Mouse (Mus musculus) heart, adult 2 months (tissue): ENCODE data around the gene Ccsap. TPM values are rescaled to one million over a fixed set of nuclear protein-coding genes. Genes with fewer than 3 reads are reported as not detected.

Source experiments
- DNase-seq, 2 experiments: peaks; one replicate each; pipeline ENCODE4 v3.0.0; 2021
- H3K27ac ChIP-seq: fragments of 200-600 bp; 2 replicates; pipeline ENCODE4 v1.8.1; 2022
- H3K27me3 ChIP-seq: fragments of 200-500 bp; 2 replicates; pipeline ENCODE4 v1.6.1; 2012; ENCODE audit warnings: mild to moderate bottlenecking, low read length, inconsistent platforms, mixed read lengths; ENCODE audit not compliant: control insufficient read depth, insufficient read depth
- H3K36me3 ChIP-seq: fragments of 200-500 bp; 2 replicates; pipeline ENCODE4 v1.6.1; 2012; ENCODE audit warnings: low read length, inconsistent platforms; ENCODE audit not compliant: control insufficient read depth, insufficient read depth
- H3K4me1 ChIP-seq: fragments of 200-500 bp; 2 replicates; pipeline ENCODE4 v1.6.1; 2011; ENCODE audit warnings: low read length; ENCODE audit not compliant: control insufficient read depth, insufficient read depth
- H3K4me3 ChIP-seq: fragments of 200-600 bp; 2 replicates; pipeline ENCODE4 v1.8.1; 2022
- H3K79me2 ChIP-seq: fragments of 200-500 bp; replicated peaks from 2 replicates; pipeline ENCODE4 v1.6.1; 2012; ENCODE audit warnings: mild to moderate bottlenecking, inconsistent platforms, low read length, moderate library complexity, mixed read lengths; ENCODE audit not compliant: control insufficient read depth, insufficient read depth
- H3K9ac ChIP-seq: fragments of 200-500 bp; 2 replicates; pipeline ENCODE4 v1.6.1; 2012; ENCODE audit warnings: low read depth, mild to moderate bottlenecking, control low read depth, inconsistent platforms, low read length, mixed read lengths
- CTCF ChIP-seq: fragments of 200-600 bp; IDR thresholded peaks from 2 replicates; pipeline ENCODE4 v1.8.1; 2022; ENCODE audit warnings: antibody characterized with exemption, mild to moderate bottlenecking, moderate library complexity
- EP300 ChIP-seq: fragments of 200-500 bp; IDR thresholded peaks from 2 replicates; pipeline ENCODE4 v1.6.1; 2011; ENCODE audit warnings: low read depth, low read length, control low read depth; ENCODE audit not compliant: insufficient read depth
- POLR2A ChIP-seq: fragments of 200-500 bp; IDR thresholded peaks from 2 replicates; pipeline ENCODE4 v1.6.1; 2011; ENCODE audit warnings: mild to moderate bottlenecking, low read depth, low read length, control low read depth; ENCODE audit not compliant: insufficient read depth
- WGBS: fragments of 180-500 bp; shearing (Covaris S2); methylation state at CpG from one replicate; pipeline ENCODE4 v1.1.7; 2018; 5-methylcytosine and 5-hydroxymethylcytosine counted together
- intact Hi-C: fragments of 180-260 bp; cut with DNase I; formaldehyde crosslinking; loops from one replicate; pipeline ENCODE4 v1.15.1; 2025
- polyA plus RNA-seq: library from polyadenylated mRNA; depleted of rRNA; stranded (reverse); fragments of >200 nt; gene quantifications from 2 replicates; pipeline ENCODE4 v1.2.3, GENCODE M21; 2012
- total RNA-seq, 2 experiments: library from RNA; stranded (reverse); gene quantifications; 2 replicates each; pipeline ENCODE4 v1.2.3; 2021

Ccsap gene
- total and polyA plus RNA-seq, 3 experiments: 0.18 to 0.81 (median 0.68) TPM

- no peak overlapping the region for H3K9ac ChIP-seq
- DNase-seq: no peak
- H3K27ac ChIP-seq: no peak overlapping the region
- no peaks in the 10 kb centered on the region for H3K4me1 ChIP-seq
- H3K79me2 ChIP-seq: no peaks in the 10 kb centered on the region
- 8% methylated on average over 49 of the region's 49 CpGs for WGBS
- no peak overlapping the region for H3K4me3 ChIP-seq
- intact Hi-C loops: no loop called here
- H3K36me3 ChIP-seq: no peaks in the 10 kb centered on the region
- peaks cover 7% of the 10 kb centered on the region for H3K27me3 ChIP-seq
- TF ChIP-seq POLR2A (no peak), CTCF (no peak), EP300 (no peak)
Observed at GRCm38 (mm10) chr8:123891883-123892585, 32.0 kb upstream of the Ccsap start.

- Histone ChIP-seq H3K36me3 (no peaks in the 10 kb centered on the region), H3K4me3 (no peak overlapping the region), H3K79me2 (no peaks in the 10 kb centered on the region), H3K9ac (no peak overlapping the region), H3K27ac (no peak overlapping the region), H3K27me3 (peaks cover 7% of the 10 kb centered on the region), H3K4me1 (no peaks in the 10 kb centered on the region)
- intact Hi-C loops: no loop called here
- 1% methylated on average over 11 of the region's 11 CpGs for WGBS
- DNase-seq: peak; percentile 17 to 47
- TF ChIP-seq EP300 (no peak), POLR2A (no peak), CTCF (no peak)
Observed at GRCm38 (mm10) chr8:123891271-123891670, 31.3 kb upstream of the Ccsap start.

- Histone ChIP-seq H3K27me3 (peaks cover 7% of the 10 kb centered on the region), H3K79me2 (no peaks in the 10 kb centered on the region), H3K4me3 (no peak overlapping the region), H3K4me1 (no peaks in the 10 kb centered on the region), H3K9ac (no peak overlapping the region), H3K36me3 (no peaks in the 10 kb centered on the region), H3K27ac (no peak overlapping the region)
- no peak for TF ChIP-seq POLR2A
- TF ChIP-seq EP300: no peak
- TF ChIP-seq CTCF: no peak
- intact Hi-C loops: no loop called here
- WGBS: 57% methylated on average over 4 of the region's 4 CpGs
- DNase-seq: no peak
Observed at GRCm38 (mm10) chr8:123889797-123890196, 29.8 kb upstream of the Ccsap start.

- H3K4me1 ChIP-seq: no peaks in the 10 kb centered on the region
- H3K27ac ChIP-seq: no peak overlapping the region
- no peak for TF ChIP-seq POLR2A
- TF ChIP-seq EP300: no peak
- TF ChIP-seq CTCF: no peak
- peaks cover 7% of the 10 kb centered on the region for H3K27me3 ChIP-seq
- H3K36me3 ChIP-seq: no peaks in the 10 kb centered on the region
- H3K4me3 ChIP-seq: no peak overlapping the region
- H3K79me2 ChIP-seq: no peaks in the 10 kb centered on the region
- no peak for DNase-seq
- intact Hi-C loops: no loop called here
- no peak overlapping the region for H3K9ac ChIP-seq
- whole genome bisulfite sequencing: 61% methylated on average over 2 of the region's 2 CpGs
Observed at GRCm38 (mm10) chr8:123887956-123888355, 27.9 kb upstream of the Ccsap start.

- TF ChIP-seq POLR2A (no peak), CTCF (no peak)
- no peak for DNase-seq
- H3K27me3 ChIP-seq: peaks cover 4% of the 10 kb centered on the region
- no peak overlapping the region for H3K9ac ChIP-seq
- no peaks in the 10 kb centered on the region for H3K79me2 ChIP-seq
- WGBS: 93% methylated on average over 4 of the region's 4 CpGs
- intact Hi-C loops: no loop called here
- no peaks in the 10 kb centered on the region for H3K4me1 ChIP-seq
- H3K4me3 ChIP-seq: no peak overlapping the region
- no peaks in the 10 kb centered on the region for H3K36me3 ChIP-seq
- no peak overlapping the region for H3K27ac ChIP-seq
Observed at GRCm38 (mm10) chr8:123887163-123887562, 27.2 kb upstream of the Ccsap start.

- intact Hi-C loops: no loop called here
- Histone ChIP-seq H3K36me3 (no peaks in the 10 kb centered on the region), H3K79me2 (no peaks in the 10 kb centered on the region), H3K27me3 (no peaks in the 10 kb centered on the region), H3K4me3 (no peak overlapping the region), H3K27ac (no peak overlapping the region), H3K4me1 (no peaks in the 10 kb centered on the region), H3K9ac (no peak overlapping the region)
- no peak for TF ChIP-seq CTCF
- no peak for TF ChIP-seq EP300
- no peak for TF ChIP-seq POLR2A
- no peak for DNase-seq
- 9% methylated on average over 14 of the region's 14 CpGs for WGBS
Observed at GRCm38 (mm10) chr8:123884721-123885565, 24.9 kb upstream of the Ccsap start.
